Mouse (Mus musculus) kidney, postnatal 0 days (tissue): ENCODE data around the gene Nr1i3. TPM values are rescaled to one million over a fixed set of nuclear protein-coding genes. Genes with fewer than 3 reads are reported as not detected.
A peak's percentile ranks its signal among the peaks of the same experiment; 100 is the strongest.

Source experiments
- ATAC-seq: fragments of 200-750 bp; cut with Nextera tagmentation; replicated peaks from 2 replicates; pipeline ENCODE4 v1.8.0; 2017; ENCODE audit warnings: low read depth, moderate number of reproducible peaks, moderate TSS enrichment, moderate library complexity; ENCODE audit not compliant: low FRiP score
- DNase-seq: peaks from one replicate; pipeline ENCODE4 v3.0.0-alpha.2; 2016; ENCODE audit warnings: low spot score
- H3K27ac ChIP-seq: fragments of 300-500 bp; sonication (generic); 2 replicates; pipeline ENCODE4 v1.5.1; 2014; ENCODE audit warnings: mild to moderate bottlenecking
- H3K27me3 ChIP-seq: fragments of 300-500 bp; sonication (generic); 2 replicates; pipeline ENCODE4 v1.6.1; 2014; ENCODE audit warnings: low read length, mixed read lengths; ENCODE audit not compliant: insufficient read depth
- H3K36me3 ChIP-seq: fragments of 300-500 bp; sonication (generic); 2 replicates; pipeline ENCODE4 v1.6.1; 2014; ENCODE audit warnings: low read length, mixed read lengths; ENCODE audit not compliant: insufficient read depth
- H3K4me1 ChIP-seq: fragments of 300-500 bp; sonication (generic); replicated peaks from 2 replicates; pipeline ENCODE4 v1.6.1; 2014; ENCODE audit warnings: antibody characterized with exemption, low read length, mixed read lengths; ENCODE audit not compliant: insufficient read depth
- H3K4me2 ChIP-seq: fragments of 300-500 bp; sonication (generic); 2 replicates; pipeline ENCODE4 v1.6.1; 2014; ENCODE audit warnings: mild to moderate bottlenecking, low read length, moderate library complexity, mixed read lengths
- H3K4me3 ChIP-seq: fragments of 300-500 bp; sonication (generic); replicated peaks from 2 replicates; pipeline ENCODE4 v1.5.1; 2014; ENCODE audit warnings: low read depth, low read length
- H3K9ac ChIP-seq: fragments of 300-500 bp; sonication (generic); 2 replicates; pipeline ENCODE4 v1.6.1; 2014; ENCODE audit warnings: low read depth, low read length
- H3K9me3 ChIP-seq: fragments of 300-500 bp; sonication (generic); replicated peaks from 2 replicates; pipeline ENCODE4 v1.6.1; 2016; ENCODE audit warnings: low read length, inconsistent platforms, mixed read lengths
- CTCF ChIP-seq: IDR thresholded peaks from 2 replicates; pipeline ENCODE4 v1.5.1; 2016; ENCODE audit warnings: antibody characterized with exemption, low read depth, mild to moderate bottlenecking, moderate library complexity
- WGBS: fragments of 180-500 bp; shearing (Covaris S2); extraction: QIAGEN DNeasy Blood & Tissue Kit; methylation state at CpG from one replicate; pipeline ENCODE4 v1.1.7; 2014; 5-methylcytosine and 5-hydroxymethylcytosine counted together
- polyA plus RNA-seq: library from polyadenylated mRNA; unstranded; fragments of >200 nt; fragmentation: Nextera tagmentation; extraction: Ambion mirVana; gene quantifications from 2 replicates; pipeline ENCODE4 v1.2.1, GENCODE M21; 2015

Gene Nr1i3
- polyA plus RNA-seq, 1 experiment from 2014 or later: 1.7 TPM

- peak; percentile 95 for TF ChIP-seq CTCF
- Histone ChIP-seq H3K9ac (no peak overlapping the region), H3K27ac (no peak overlapping the region), H3K4me1 (peaks cover 11% of the 10 kb centered on the region), H3K4me3 (no peak overlapping the region; the same call in 1 of the 2 replicates), H3K4me2 (peak overlapping the region; percentile 92), H3K27me3 (no peaks in the 10 kb centered on the region), H3K9me3 (no peaks in the 10 kb centered on the region), H3K36me3 (peaks cover 10% of the 10 kb centered on the region)
- peak; percentile 91 for DNase-seq
- 4% methylated on average over 10 of the region's 10 CpGs for WGBS
- ATAC-seq: peak; percentile 6; the same call in 1 of the 2 replicates
Measured at GRCm38 (mm10) chr1:171220871-171221270, 7.1 kb downstream of the Nr1i3 start.

GRCm38 (mm10) chr1:171221281-171222193 lies 7.8 kb downstream of the Nr1i3 start:
- Histone ChIP-seq H3K4me1 (peaks cover 11% of the 10 kb centered on the region), H3K27me3 (no peaks in the 10 kb centered on the region), H3K4me3 (peak overlapping the region; percentile 49), H3K9ac (peak overlapping the region; percentile 64), H3K27ac (no peak overlapping the region), H3K36me3 (peaks cover 10% of the 10 kb centered on the region), H3K9me3 (no peaks in the 10 kb centered on the region), H3K4me2 (peak overlapping the region; percentile 92)
- 6% methylated on average over 22 of the region's 22 CpGs for WGBS
- TF ChIP-seq CTCF: no peak
- ATAC-seq (no peak; the same call in 1 of the 2 replicates), DNase-seq (peak; percentile 21)

- 3% methylated on average over 28 of the region's 28 CpGs for WGBS
Measured at GRCm38 (mm10) chr1:171222238-171223155, 8.7 kb downstream of the Nr1i3 start, which contains the start of gene Tomm40l. Gene Tomm40l, minus strand, starts transcription at chr1:171222514.

GRCm38 (mm10) chr1:171223168-171223567 lies 9.4 kb downstream of the Nr1i3 start:
- Histone ChIP-seq H3K4me2 (peak overlapping the region; percentile 32; the same call in 1 of the 2 replicates), H3K27me3 (no peaks in the 10 kb centered on the region), H3K4me3 (peak overlapping the region; percentile 19; the same call in 1 of the 2 replicates), H3K36me3 (peaks cover 10% of the 10 kb centered on the region), H3K9me3 (no peaks in the 10 kb centered on the region), H3K27ac (peak overlapping the region; percentile 88), H3K9ac (0 out of 2 replicates have a peak overlapping the region, but pooled peaks have one; percentile 25), H3K4me1 (peaks cover 11% of the 10 kb centered on the region)
- no peak for TF ChIP-seq CTCF
- DNase-seq (no peak), ATAC-seq (no peak)
- whole genome bisulfite sequencing: 78% methylated on average over 6 of the region's 6 CpGs

More at GRCm38 (mm10) chr1:171222238-171223155, 8.7 kb downstream of the Nr1i3 start, which contains the start of gene Tomm40l:
- peak; percentile 98 for ATAC-seq
- peak; percentile 84 for TF ChIP-seq CTCF
- Histone ChIP-seq H3K4me1 (peaks cover 11% of the 10 kb centered on the region), H3K36me3 (peaks cover 10% of the 10 kb centered on the region), H3K4me2 (peak within 1 kb of the TSS; percentile 92), H3K27ac (peak within 1 kb of the TSS; percentile 88), H3K9me3 (no peaks in the 10 kb centered on the region), H3K4me3 (peak within 1 kb of the TSS; percentile 49), H3K27me3 (no peaks in the 10 kb centered on the region), H3K9ac (peak within 1 kb of the TSS; percentile 64)
- peak; percentile 100 for DNase-seq

GRCm38 (mm10) chr1:171223796-171224195 lies 10.0 kb downstream of the Nr1i3 start:
- no peak for TF ChIP-seq CTCF
- peaks cover 11% of the 10 kb centered on the region for H3K4me1 ChIP-seq
- ATAC-seq (no peak), DNase-seq (no peak)
- no peak overlapping the region for H3K4me3 ChIP-seq
- peaks cover 10% of the 10 kb centered on the region for H3K36me3 ChIP-seq
- H3K9ac ChIP-seq: no peak overlapping the region
- 76% methylated on average over 2 of the region's 2 CpGs for WGBS
- no peak overlapping the region for H3K27ac ChIP-seq
- H3K9me3 ChIP-seq: no peaks in the 10 kb centered on the region
- H3K27me3 ChIP-seq: no peaks in the 10 kb centered on the region
- no peak overlapping the region for H3K4me2 ChIP-seq
